10 mouse cellular contexts compared by ENCODE assay signal in genomic region chr13:51918781-51919170, GRCm38 (mm10).
DNase-seq lines count a peak whose midpoint lies in the region; ATAC-seq lines count a peak whose summit lies in the region.
"Had no signal": no experiment of that assay in that cellular context is flagged by ENCODE, and none has a peak within 500 bp of the region (broad histone marks: within the 10 kb centered on the region; RNA-seq: fewer than 3 reads in every experiment).

No protein-coding gene starts in this region.

- H3K4me1 ChIP-seq in kidney, embryonic 16.5 days (ENCODE audit: insufficient read depth, low read length) = peaks cover 56% of the 10 kb centered on the region
- peaks cover 58% of the 10 kb centered on the region for H3K4me1 ChIP-seq in forebrain, embryonic 15.5 days
- H3K4me1 ChIP-seq in stomach, embryonic 16.5 days (ENCODE audit: control insufficient read depth, insufficient read depth, low read length) = peaks cover 23% of the 10 kb centered on the region

- no peak overlapping the region for H3K27ac ChIP-seq in kidney, embryonic 16.5 days (ENCODE audit: low read length)
- peak overlapping the region; percentile 83 for H3K27ac ChIP-seq in forebrain, embryonic 15.5 days (replicated peaks)
- no peak overlapping the region for H3K27ac ChIP-seq in stomach, embryonic 16.5 days (ENCODE audit: low read length)

- 32% methylated on average over 10 of the region's 10 CpGs for WGBS in kidney, embryonic 16.5 days
- 6% methylated on average over 10 of the region's 10 CpGs for WGBS in forebrain, embryonic 15.5 days
- WGBS in stomach, embryonic 16.5 days = 45% methylated on average over 10 of the region's 10 CpGs

- no peak overlapping the region for H3K9ac ChIP-seq in kidney, embryonic 16.5 days (replicated peaks; ENCODE audit: low read length)
- H3K9ac ChIP-seq in forebrain, embryonic 15.5 days (replicated peaks) = no peak overlapping the region
- H3K9ac ChIP-seq in stomach, embryonic 16.5 days (ENCODE audit: low read length) = 0 out of 2 replicates have a peak overlapping the region, but pooled peaks have one; percentile 21
- H3K9ac ChIP-seq: lung, embryonic 14.5 days had no signal

- no peak overlapping the region for H3K4me2 ChIP-seq in kidney, embryonic 16.5 days (replicated peaks; ENCODE audit: low read depth, low read length)
- no peak overlapping the region for H3K4me2 ChIP-seq in forebrain, embryonic 15.5 days (replicated peaks)
- no peak overlapping the region for H3K4me2 ChIP-seq in stomach, embryonic 16.5 days (ENCODE audit: low read depth, low read length)
- H3K4me2 ChIP-seq: lung, embryonic 14.5 days had no signal

- peak; percentile 64 for DNase-seq in kidney, adult 18-20 months
- peak; percentile 69 to 76 for DNase-seq in kidney, postnatal 25 days
- DNase-seq in lung, adult 18-20 months = no peak
- no peak for DNase-seq in spleen, adult 12 weeks (ENCODE audit: low spot score)
- DNase-seq in urinary bladder, postnatal 14 days (ENCODE audit: low spot score) = no peak
- DNase-seq: lung, embryonic 14.5 days had no signal

- no peaks in the 10 kb centered on the region for H3K27me3 ChIP-seq in kidney, embryonic 16.5 days (ENCODE audit: insufficient read depth, low read length)
- H3K27me3 ChIP-seq in forebrain, embryonic 15.5 days = no peaks in the 10 kb centered on the region
- H3K27me3 ChIP-seq in stomach, embryonic 16.5 days (ENCODE audit: control insufficient read depth, insufficient read depth, low read length) = no peaks in the 10 kb centered on the region

- no peaks in the 10 kb centered on the region for H3K36me3 ChIP-seq in kidney, embryonic 16.5 days (ENCODE audit: insufficient read depth, low read length)
- no peaks in the 10 kb centered on the region for H3K36me3 ChIP-seq in forebrain, embryonic 15.5 days
- no peaks in the 10 kb centered on the region for H3K36me3 ChIP-seq in stomach, embryonic 16.5 days (ENCODE audit: control insufficient read depth, insufficient read depth, low read length)

- H3K9me3 ChIP-seq in kidney, embryonic 16.5 days (ENCODE audit: low read length) = no peaks in the 10 kb centered on the region
- no peaks in the 10 kb centered on the region for H3K9me3 ChIP-seq in forebrain, embryonic 15.5 days
- H3K9me3 ChIP-seq in stomach, embryonic 16.5 days (replicated peaks; ENCODE audit: control insufficient read depth, low read length) = no peaks in the 10 kb centered on the region

- no peak overlapping the region for H3K4me3 ChIP-seq in kidney, embryonic 16.5 days (ENCODE audit: low read length)
- H3K4me3 ChIP-seq in forebrain, embryonic 15.5 days = no peak overlapping the region
- H3K4me3 ChIP-seq in stomach, embryonic 16.5 days (replicated peaks; ENCODE audit: low read length) = no peak overlapping the region

- ATAC-seq in kidney, embryonic 16.5 days (ENCODE audit: low FRiP score, low TSS enrichment) = no peak
- 0 out of 2 replicates have a peak, but pooled peaks have one; percentile 20 for ATAC-seq in forebrain, embryonic 15.5 days (replicated peaks)
- ATAC-seq in stomach, embryonic 16.5 days (ENCODE audit: insufficient read depth, low FRiP score) = no peak
- ATAC-seq: inflammation-experienced regulatory T-cells, adult 6 months had no signal

Comparison
In these comparisons a context has a peak if more than half of its experiments do, and no peak if none do; other contexts are left out.
1. DNase-seq: peak in kidney, adult 18-20 months (single experiment) and kidney, postnatal 25 days (2 of 2); none in lung, adult 18-20 months (0 of 2), spleen, adult 12 weeks (single experiment) and urinary bladder, postnatal 14 days (single experiment).